Mouse (Mus musculus): ENCODE data around the gene Iglon5.

Iglon5 gene

GRCm38 (mm10) chr7:43465344-43466098, 24.4 kb downstream of the Iglon5 start:
- peak; percentile 94 to 95 for DNase-seq (ENCODE audit: low read depth in 1 of 2, low spot score in 2 of 2)

GRCm38 (mm10) chr7:43464864-43465343, 25.0 kb downstream of the Iglon5 start:
- no peak for DNase-seq (ENCODE audit: low read depth in 1 of 2, low spot score in 2 of 2)

GRCm38 (mm10) chr7:43463976-43464375, 25.9 kb downstream of the Iglon5 start:
- DNase-seq (ENCODE audit: low read depth in 1 of 2, low spot score in 2 of 2) = no peak

- DNase-seq (ENCODE audit: low read depth in 1 of 2, low spot score in 2 of 2) = no peak
These were observed 27.0 kb downstream of the Iglon5 start, which contains the start of gene Vsig10l for GRCm38 (mm10) chr7:43462851-43463250. TSS of gene Vsig10l (plus strand) at chr7:43463151.

- DNase-seq (ENCODE audit: low read depth in 1 of 2, low spot score in 2 of 2) = no peak
These were observed 35.5 kb downstream of the Iglon5 start for GRCm38 (mm10) chr7:43454371-43454770.

- DNase-seq (ENCODE audit: low read depth in 1 of 2, low spot score in 2 of 2) = no peak
These were observed 36.1 kb downstream of the Iglon5 start for GRCm38 (mm10) chr7:43453599-43454355.

GRCm38 (mm10) chr7:43452609-43453008, 37.3 kb downstream of the Iglon5 start:
- no peak for DNase-seq (ENCODE audit: low read depth in 1 of 2, low spot score in 2 of 2)

- DNase-seq (ENCODE audit: low read depth in 1 of 2, low spot score in 2 of 2) = no peak
These were observed 38.1 kb downstream of the Iglon5 start for GRCm38 (mm10) chr7:43451726-43452125.

GRCm38 (mm10) chr7:43449811-43450210, 40.1 kb downstream of the Iglon5 start:
- DNase-seq (ENCODE audit: low read depth in 1 of 2, low spot score in 2 of 2) = no peak

- DNase-seq (ENCODE audit: low read depth in 1 of 2, low spot score in 2 of 2) = no peak
These were observed 41.6 kb downstream of the Iglon5 start for GRCm38 (mm10) chr7:43448246-43448645.

GRCm38 (mm10) chr7:43447801-43448200, 42.1 kb downstream of the Iglon5 start:
- DNase-seq (ENCODE audit: low read depth in 1 of 2, low spot score in 2 of 2) = no peak

- DNase-seq (ENCODE audit: low read depth in 1 of 2, low spot score in 2 of 2) = peak; percentile 82 to 84
These were observed 46.0 kb downstream of the Iglon5 start, which contains the start of the genes Etfb and Gm45233 for GRCm38 (mm10) chr7:43443917-43444293. TSS of gene Etfb (plus strand) at chr7:43444083. TSS of gene Gm45233 (plus strand) at chr7:43444128.

GRCm38 (mm10) chr7:43443126-43443916, 46.6 kb downstream of the Iglon5 start:
- DNase-seq (ENCODE audit: low read depth in 1 of 2, low spot score in 2 of 2) = peak in 1 of 2 experiments; percentile 66

GRCm38 (mm10) chr7:43442684-43443083, 47.2 kb downstream of the Iglon5 start:
- no peak for DNase-seq (ENCODE audit: low read depth in 1 of 2, low spot score in 2 of 2)

- no peak for DNase-seq (ENCODE audit: low read depth in 1 of 2, low spot score in 2 of 2)
These were observed 48.8 kb downstream of the Iglon5 start for GRCm38 (mm10) chr7:43441071-43441470.

GRCm38 (mm10) chr7:43440482-43440881, 49.4 kb downstream of the Iglon5 start, which contains the start of gene Cldnd2:
TSS of gene Cldnd2 (plus strand) at chr7:43440782.
- DNase-seq (ENCODE audit: low read depth in 1 of 2, low spot score in 2 of 2) = no peak

GRCm38 (mm10) chr7:43438611-43439010, 51.3 kb downstream of the Iglon5 start:
- DNase-seq (ENCODE audit: low read depth in 1 of 2, low spot score in 2 of 2) = no peak

GRCm38 (mm10) chr7:43436341-43437255, 53.3 kb downstream of the Iglon5 start, which contains the start of gene Nkg7:
TSS of gene Nkg7 (plus strand) at chr7:43437073.
- DNase-seq (ENCODE audit: low read depth in 1 of 2, low spot score in 2 of 2) = no peak

- DNase-seq (ENCODE audit: low read depth in 1 of 2, low spot score in 2 of 2) = no peak
These were observed 55.2 kb downstream of the Iglon5 start for GRCm38 (mm10) chr7:43434676-43435075.

GRCm38 (mm10) chr7:43432891-43433290, 57.0 kb downstream of the Iglon5 start:
- no peak for DNase-seq (ENCODE audit: low read depth in 1 of 2, low spot score in 2 of 2)

Data from monocyte, adult 2 months (primary cell).